Mouse (Mus musculus) olfactory bulb, adult 2 months (tissue): Measurements from ENCODE around the gene Gm49369.

Experiments used
- CTCF ChIP-seq: fragments of 200-500 bp; IDR thresholded peaks from 2 replicates; pipeline ENCODE4 v1.5.1; 2012; ENCODE audit warnings: low read depth, mild to moderate bottlenecking, low read length, moderate library complexity; ENCODE audit not compliant: insufficient read depth
- POLR2A ChIP-seq: fragments of 200-500 bp; IDR thresholded peaks from 2 replicates; pipeline ENCODE4 v1.6.1; 2012; ENCODE audit warnings: mild to moderate bottlenecking, low read depth, low read length, moderate library complexity; ENCODE audit not compliant: insufficient read depth

DNA sequence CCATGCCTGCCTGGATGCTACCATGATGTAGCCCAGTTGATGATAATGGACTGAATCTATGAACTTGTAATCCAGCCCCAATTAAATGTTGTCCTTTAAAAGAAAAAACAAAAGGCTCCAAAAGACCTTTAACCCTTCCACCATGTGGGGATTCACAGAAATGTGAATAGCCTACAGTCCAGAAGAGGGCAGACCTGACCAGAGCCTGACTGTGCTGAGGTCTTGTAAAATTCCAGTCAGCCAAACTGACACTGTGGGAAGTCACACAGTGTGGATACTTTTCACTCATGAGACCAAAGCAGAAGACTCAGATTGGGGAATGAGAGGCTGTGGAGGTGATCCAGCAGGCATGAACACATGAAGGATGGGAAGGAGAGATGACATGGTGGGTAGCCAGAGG lies 21.7 kb downstream of the Gm49369 start:
- TF ChIP-seq POLR2A, result no peak
- TF ChIP-seq CTCF, result no peak
